Mouse (Mus musculus): ENCODE measurements at regions not wholly inside any gene's neighbourhood (a gene's known extent, or its start where the extent isn't known, plus 50 kb on each side); places are given as distances from the start of the nearest gene placed in this dataset.

DNA sequence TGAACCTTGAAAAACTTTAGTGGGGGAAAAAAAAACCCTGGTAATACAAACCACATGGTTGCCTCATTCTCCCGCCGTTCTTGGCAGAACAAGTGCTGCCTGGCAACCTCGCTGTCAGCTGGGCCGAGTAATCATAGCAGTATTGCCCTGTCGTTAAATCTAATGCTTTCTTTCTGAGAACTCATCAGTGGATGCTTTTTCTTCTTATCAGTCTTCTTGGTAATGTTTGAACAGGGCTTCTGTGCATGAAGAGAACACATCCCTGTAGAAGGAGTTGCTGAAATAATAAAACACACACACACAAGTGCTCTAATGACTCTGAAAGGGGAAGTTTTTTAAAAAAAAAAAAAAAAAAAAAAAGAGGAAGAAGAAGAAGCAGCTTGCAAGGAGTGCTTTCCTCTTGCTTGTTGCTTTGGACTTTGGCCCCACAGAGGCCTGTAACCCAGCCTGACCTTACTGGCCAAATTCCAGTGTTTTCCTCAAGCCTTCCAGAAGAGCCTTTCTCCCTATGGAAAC lies 200.9 kb upstream of the Cited2 start:
- TF ChIP-seq CTCF (IDR thresholded peaks at IDR 0.05; ENCODE audit: control insufficient read depth, insufficient read depth, low read length) (no peak), POLR2A (IDR thresholded peaks at IDR 0.05; ENCODE audit: borderline replicate concordance, control insufficient read depth, low read depth, low read length) (no peak)

Data from bone marrow, adult 2 months (tissue).